Mouse (Mus musculus) lung, postnatal 10 days (tissue): ENCODE measurements around the gene Fbxw24.
A peak's percentile ranks its signal among the peaks of the same experiment; 100 is the strongest.
"Not testable (repeated sequence)": the region's sequence is repeated elsewhere in the genome, so short reads cannot be mapped to it uniquely, and the experiment has no call there.

Experiments
- DNase-seq: peaks from one replicate; pipeline ENCODE4 v3.0.0; 2021

Fbxw24 gene

DNA sequence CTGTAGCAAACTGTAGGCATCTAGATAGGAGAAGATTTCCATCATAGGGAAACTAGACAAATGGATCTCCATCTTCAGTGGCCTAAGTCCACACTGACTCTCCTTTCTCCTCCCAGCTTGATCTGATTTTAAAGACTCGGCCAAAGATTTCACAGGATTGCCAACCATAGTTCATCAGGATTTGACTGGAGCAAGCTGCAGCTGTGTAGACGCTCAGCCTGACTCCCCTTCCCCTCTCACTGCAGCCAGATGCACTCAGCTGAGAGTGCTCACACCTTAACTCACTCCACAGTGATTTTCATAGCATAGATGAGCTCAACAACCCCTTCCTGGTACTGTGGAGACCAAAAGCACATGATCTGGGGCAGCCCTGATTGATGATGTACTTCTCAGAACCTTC, at the start of gene Fbxw24:
Fbxw24 (minus strand) TSS at position 101 of the 400 bp plus-strand sequence.
- DNase-seq, result not testable (repeated sequence)

DNA sequence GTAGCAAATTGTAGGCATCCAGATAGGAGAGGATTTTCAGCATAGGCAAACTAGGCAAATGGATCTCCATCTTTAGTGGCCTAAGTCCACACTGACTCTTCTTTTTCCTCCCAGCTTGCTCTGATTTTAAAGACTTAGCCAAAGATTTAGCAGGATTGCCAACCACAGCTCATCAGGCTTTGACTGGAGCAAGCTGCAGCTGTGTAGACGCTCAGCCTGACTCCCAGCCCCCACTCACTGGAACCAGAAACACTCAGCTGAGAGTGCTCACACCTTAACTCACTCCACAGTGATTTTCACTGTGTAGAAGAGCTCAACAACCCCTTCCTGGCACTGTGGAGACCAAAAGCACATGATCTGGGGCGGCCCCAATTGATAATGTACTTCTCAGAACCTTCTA, 38.7 kb upstream of the Fbxw24 start, which contains the start of gene Fbxw25:
Fbxw25 (minus strand) TSS at position 101 of the 400 bp plus-strand sequence.
- not testable (repeated sequence) for DNase-seq

DNA sequence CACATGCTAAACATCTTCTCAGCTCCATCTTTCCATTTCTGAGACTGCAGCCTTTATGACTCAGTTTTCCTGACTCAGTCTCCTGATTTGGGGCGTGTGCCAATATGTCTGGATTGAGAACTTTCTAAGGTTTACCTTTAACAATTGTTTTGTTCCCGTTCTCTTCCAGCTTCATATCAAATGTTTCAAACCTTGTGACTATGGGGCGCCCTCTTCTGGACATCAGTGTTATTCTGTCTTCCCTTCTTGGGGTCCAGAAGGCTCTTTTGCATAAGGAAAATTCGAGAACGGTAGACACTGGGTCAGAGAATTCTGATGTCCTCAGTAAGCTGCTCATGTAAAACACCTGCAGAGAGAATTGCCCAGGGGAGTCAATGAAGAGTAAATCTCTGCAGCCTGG, 19.0 kb downstream of the Fbxw24 start:
- peak; percentile 5 for DNase-seq

DNA sequence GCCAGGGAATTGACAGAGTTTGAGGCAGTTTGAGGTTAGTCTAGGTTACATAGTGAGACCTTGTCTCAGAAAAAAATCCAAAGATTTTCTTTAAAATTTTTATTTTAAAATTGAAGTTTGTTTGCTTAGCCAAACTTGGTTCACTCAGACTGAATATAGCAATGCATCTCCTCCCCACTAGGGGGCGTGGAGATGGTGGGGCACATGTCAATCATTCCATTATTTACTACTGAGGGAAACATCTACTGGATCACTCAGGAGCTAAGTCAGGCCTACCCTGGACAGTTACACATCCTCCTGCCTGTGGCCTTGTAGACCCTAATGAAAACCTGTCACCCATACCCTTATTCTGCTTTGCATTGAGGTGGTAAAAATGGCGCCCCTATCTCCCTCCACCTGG, 23.7 kb downstream of the Fbxw24 start:
- not testable (repeated sequence) for DNase-seq

DNA sequence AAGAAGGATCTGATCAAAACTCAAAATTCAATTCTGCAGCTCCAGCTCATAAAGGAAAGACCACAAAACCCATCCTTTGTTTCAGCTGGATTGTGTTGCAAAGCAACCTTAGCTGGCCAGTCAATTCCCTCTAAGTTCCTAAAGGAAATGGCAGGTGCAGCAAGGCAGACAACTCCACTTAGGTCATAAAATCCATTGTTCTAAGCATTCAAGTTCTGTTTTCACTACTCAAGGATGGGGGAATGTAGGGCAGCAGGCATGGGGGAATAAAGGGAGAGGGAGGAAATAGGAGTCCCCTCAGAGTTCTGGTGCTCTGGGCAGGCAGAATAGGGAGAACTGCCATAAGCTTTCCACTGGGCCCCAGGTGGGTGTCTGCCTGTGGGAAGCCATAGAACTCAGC, 28.6 kb downstream of the Fbxw24 start:
- no peak for DNase-seq

DNA sequence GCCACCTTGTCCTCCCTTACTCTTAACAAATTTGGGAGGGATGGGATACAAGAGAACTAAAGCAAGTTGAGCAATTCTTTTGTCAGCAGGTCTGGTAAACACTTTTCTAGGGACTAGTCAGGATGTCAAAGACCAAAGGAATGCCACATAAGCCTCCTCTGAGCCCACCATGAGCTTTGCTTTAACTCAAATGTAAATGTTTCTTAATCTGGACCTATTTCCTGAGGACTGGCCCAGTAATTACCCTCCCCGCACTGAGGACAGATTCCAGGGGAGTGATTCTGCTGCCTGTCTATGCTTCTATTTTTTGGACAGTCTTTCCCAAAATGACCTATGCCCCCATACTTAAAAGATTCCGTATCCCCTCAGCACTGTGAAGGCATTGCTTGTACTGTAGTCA, 31.0 kb downstream of the Fbxw24 start:
- DNase-seq, result no peak

DNA sequence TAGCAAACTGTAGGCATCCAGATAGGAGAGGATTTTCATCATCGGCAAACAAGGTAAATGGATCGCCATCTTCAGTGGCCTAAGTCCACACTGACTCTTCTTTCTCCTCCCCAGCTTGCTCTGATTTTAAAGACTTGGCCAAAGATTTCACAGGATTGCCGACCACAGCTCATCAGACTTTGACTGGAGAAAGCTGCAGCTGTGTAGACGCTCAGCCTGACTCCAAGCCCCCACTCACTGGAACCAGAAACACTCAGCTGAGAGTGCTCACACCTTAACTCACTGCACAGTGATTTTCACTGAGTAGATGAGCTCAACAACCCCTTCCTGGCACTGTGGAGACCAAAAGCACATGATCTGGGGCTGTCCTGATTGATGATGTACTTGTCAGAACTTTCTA, 57.7 kb downstream of the Fbxw24 start, which contains the start of gene Fbxw15:
Fbxw15 (minus strand) TSS at position 101 of the 400 bp plus-strand sequence.
- DNase-seq, result not testable (repeated sequence)

DNA sequence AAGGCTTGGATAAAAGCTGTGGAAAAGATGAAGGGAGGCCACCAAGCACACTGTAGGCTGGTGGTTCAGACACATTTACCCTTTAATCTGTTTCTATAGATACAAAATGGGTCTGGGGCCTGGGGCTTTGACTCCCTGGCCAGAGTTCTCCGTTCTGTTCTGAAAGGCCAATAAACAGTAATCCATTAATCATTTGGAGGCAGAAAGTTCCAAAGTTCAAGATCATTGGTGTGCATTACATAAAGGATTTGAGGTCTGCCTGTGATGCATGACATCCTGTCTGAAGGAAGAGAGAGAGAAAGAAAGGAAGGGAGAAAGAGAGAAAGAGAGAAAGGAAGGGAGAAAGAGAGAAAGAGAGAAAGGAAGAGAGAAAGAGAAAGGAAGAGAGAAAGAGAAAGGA, 60.3 kb downstream of the Fbxw24 start:
- no peak for DNase-seq

DNA sequence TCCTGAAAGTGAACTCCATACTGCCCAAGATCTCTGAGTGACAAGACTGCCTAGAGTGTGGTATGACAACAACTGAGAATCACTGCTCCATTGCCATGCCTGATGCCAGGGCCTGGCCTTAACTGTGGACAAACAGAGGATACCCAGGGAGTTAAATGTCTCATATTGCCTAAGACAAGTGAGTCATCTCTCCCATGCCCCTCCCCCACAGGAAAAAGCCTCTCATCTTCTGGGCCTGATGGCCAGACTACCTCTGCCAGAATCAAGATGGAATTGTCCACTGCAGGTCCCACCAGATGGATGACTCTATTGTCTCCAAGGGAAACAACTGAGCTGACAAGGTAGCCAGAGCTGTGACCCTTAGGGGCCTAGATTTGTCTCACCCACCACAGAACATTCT, 63.8 kb downstream of the Fbxw24 start:
- not testable (repeated sequence) for DNase-seq

DNA sequence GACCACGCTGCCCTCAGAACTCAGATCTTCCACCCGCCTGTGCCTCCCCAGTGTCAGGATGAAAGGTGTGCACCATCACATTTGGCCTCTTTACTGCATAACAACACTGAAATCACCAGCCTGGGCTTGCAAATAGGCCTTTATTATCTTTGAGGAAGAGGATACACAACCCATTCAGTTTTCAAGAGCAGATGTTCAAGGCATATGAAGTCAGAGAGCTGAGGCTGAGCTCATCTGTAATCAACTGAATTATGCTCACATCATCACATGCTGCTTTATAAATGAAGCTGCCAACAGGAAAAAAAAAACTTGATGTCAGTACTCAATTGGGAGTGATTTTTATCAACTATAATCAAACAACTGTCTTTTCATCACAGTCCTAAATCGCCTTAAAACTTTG, 73.4 kb downstream of the Fbxw24 start:
- no peak for DNase-seq
